Mouse (Mus musculus) layer of hippocampus, postnatal 36 days (tissue): Measurements from ENCODE around the gene Nckap5l. TPM values are rescaled to one million over a fixed set of nuclear protein-coding genes. Genes with fewer than 3 reads are reported as not detected.

ENCODE experiments used
- DNase-seq, 2 experiments: peaks; one replicate each; pipeline ENCODE4 v3.0.0; 2022
- total RNA-seq, 2 experiments: library from RNA; stranded (reverse); gene quantifications; 2 replicates each; pipeline ENCODE4 v1.2.3; 2021

The Nckap5l gene
- total RNA-seq, result 10 to 100 TPM; 20.3 to 20.9 TPM

- DNase-seq, result peak; percentile 87 to 90
Observed at GRCm38 (mm10) chr15:99457606-99458401, at the start of gene Nckap5l. Nckap5l (minus strand) TSS chr15:99457748.

- DNase-seq, result no peak
Observed at GRCm38 (mm10) chr15:99505324-99506095, 48.0 kb upstream of the Nckap5l start.

- DNase-seq, result no peak
Observed at GRCm38 (mm10) chr15:99503256-99503655, 45.7 kb upstream of the Nckap5l start.

- DNase-seq, result no peak
Observed at GRCm38 (mm10) chr15:99502311-99502831, 44.8 kb upstream of the Nckap5l start.

- peak in 1 of 2 experiments; percentile 70 for DNase-seq
Observed at GRCm38 (mm10) chr15:99501292-99502260, 44.0 kb upstream of the Nckap5l start.

- no peak for DNase-seq
Observed at GRCm38 (mm10) chr15:99500320-99500719, 42.8 kb upstream of the Nckap5l start.

- DNase-seq, result no peak
Observed at GRCm38 (mm10) chr15:99499726-99500125, 42.2 kb upstream of the Nckap5l start.

- no peak for DNase-seq
Observed at GRCm38 (mm10) chr15:99498781-99499180, 41.2 kb upstream of the Nckap5l start.

- no peak for DNase-seq
Observed at GRCm38 (mm10) chr15:99498356-99498755, 40.8 kb upstream of the Nckap5l start.

GRCm38 (mm10) chr15:99497527-99498242 lies 40.1 kb upstream of the Nckap5l start:
- DNase-seq, result peak; percentile 59 to 67

- no peak for DNase-seq
Observed at GRCm38 (mm10) chr15:99497061-99497460, 39.5 kb upstream of the Nckap5l start.

GRCm38 (mm10) chr15:99484745-99485144 lies 27.2 kb upstream of the Nckap5l start:
- DNase-seq, result no peak

GRCm38 (mm10) chr15:99475814-99476213 lies 18.3 kb upstream of the Nckap5l start:
- DNase-seq, result no peak

- peak; percentile 85 to 86 for DNase-seq
Observed at GRCm38 (mm10) chr15:99474576-99474926, 17.0 kb upstream of the Nckap5l start, which contains the start of gene Bcdin3d. Bcdin3d (minus strand) TSS chr15:99474730.

- peak in 1 of 2 experiments; percentile 35 for DNase-seq
Observed at GRCm38 (mm10) chr15:99473801-99474575, 16.4 kb upstream of the Nckap5l start.

- DNase-seq, result no peak
Observed at GRCm38 (mm10) chr15:99472972-99473371, 15.4 kb upstream of the Nckap5l start.

- DNase-seq, result no peak
Observed at GRCm38 (mm10) chr15:99471677-99472063, 14.1 kb upstream of the Nckap5l start.

- peak; percentile 52 to 64 for DNase-seq
Observed at GRCm38 (mm10) chr15:99470971-99471676, 13.6 kb upstream of the Nckap5l start.

- DNase-seq, result no peak
Observed at GRCm38 (mm10) chr15:99470224-99470761, 12.7 kb upstream of the Nckap5l start.

GRCm38 (mm10) chr15:99469736-99470135 lies 12.2 kb upstream of the Nckap5l start:
- DNase-seq, result no peak
